Mouse (Mus musculus): Measurements from ENCODE around the gene Prl8a2. TPM values are rescaled to one million over a fixed set of nuclear protein-coding genes. Genes with fewer than 3 reads are reported as not detected.

Prl8a2 gene
- polyA plus RNA-seq (2015; fragmentation: Nextera tagmentation; extraction: Ambion mirVana), result not detected in 2 replicates

DNA sequence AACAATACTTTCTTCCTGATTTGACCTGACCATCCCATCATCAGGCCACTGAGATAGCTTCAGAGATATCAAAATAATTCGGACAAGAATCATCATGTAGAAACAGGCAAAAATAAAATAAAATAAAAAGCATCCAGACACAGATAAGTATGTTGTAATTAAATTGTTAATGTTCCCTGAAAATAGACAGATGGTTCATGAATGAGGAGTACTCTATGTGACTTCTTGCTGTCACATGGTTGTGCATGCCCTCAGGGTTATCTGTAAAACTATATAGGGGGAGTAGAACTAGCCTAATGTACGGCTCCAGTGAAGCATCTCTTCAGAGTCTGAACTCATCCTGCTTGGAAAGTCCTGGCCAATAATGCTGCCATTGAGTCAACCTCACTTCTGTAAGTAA, at the start of gene Prl8a2:
Gene Prl8a2 (plus strand): TSS at position 301 of the 400 bp plus-strand sequence.
- Histone ChIP-seq H3K4me1 (no peaks in the 10 kb centered on the region), H3K4me3 (no peak within 1 kb of the TSS), H3K27me3 (no peaks in the 10 kb centered on the region), H3K9ac (no peak within 1 kb of the TSS), H3K27ac (no peak within 1 kb of the TSS), H3K36me3 (no peaks in the 10 kb centered on the region), H3K4me2 (no peak within 1 kb of the TSS), H3K9me3 (no peaks in the 10 kb centered on the region)
- WGBS, result 68% methylated on average over 2 of the region's 2 CpGs
- no peak for ATAC-seq (ENCODE audit: insufficient number of reproducible peaks, insufficient read depth, low FRiP score, low TSS enrichment, low read depth)

DNA sequence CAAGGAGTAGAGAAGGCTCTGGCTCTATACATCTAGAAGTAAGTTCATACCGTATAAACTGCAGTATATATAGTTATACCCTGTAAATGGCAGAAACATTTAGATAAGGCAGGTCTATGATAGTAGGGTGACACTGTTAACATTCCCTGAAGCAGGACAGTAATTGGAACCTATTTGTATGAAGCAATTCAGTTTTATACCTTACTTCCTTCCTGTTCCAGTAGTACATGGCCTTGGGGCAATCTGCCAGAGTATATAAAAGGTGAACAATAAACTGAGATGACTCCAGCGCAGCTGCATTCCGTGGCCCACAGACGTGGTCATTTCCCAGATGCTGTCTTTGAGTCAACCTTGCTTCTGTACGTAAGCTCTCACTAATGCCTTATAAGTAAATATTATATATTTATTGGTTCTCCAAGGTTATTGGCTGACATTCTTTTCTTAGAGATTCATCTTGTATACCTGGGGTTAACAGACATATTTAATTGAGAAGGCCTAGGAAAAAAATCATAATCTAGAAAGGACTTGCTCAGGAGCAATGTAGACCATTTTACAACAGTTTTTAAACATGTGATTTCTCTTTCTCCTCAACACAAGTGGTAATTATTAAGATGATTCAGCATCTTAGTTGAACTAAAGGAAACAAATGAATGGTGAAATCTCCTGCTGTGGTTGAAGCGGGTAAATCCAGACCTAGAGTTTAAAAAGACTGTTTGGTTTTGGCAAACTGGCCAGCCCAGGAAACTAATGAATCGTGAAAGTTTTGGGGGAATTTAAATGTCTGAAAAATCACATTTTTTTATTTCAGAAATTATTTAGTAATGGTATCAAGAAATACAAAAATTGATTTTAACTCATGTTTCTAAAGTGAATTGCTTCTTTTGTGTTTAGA, 32.9 kb upstream of the Prl8a2 start, which contains the start of gene Prl6a1:
Gene Prl6a1 (plus strand): TSS at position 294 of the 892 bp plus-strand sequence.
- ATAC-seq (ENCODE audit: insufficient number of reproducible peaks, insufficient read depth, low FRiP score, low TSS enrichment, low read depth), result no peak
- Histone ChIP-seq H3K36me3 (no peaks in the 10 kb centered on the region), H3K9ac (no peak within 1 kb of the TSS), H3K9me3 (no peaks in the 10 kb centered on the region), H3K4me2 (no peak within 1 kb of the TSS), H3K27ac (no peak within 1 kb of the TSS), H3K27me3 (no peaks in the 10 kb centered on the region), H3K4me3 (no peak within 1 kb of the TSS), H3K4me1 (no peaks in the 10 kb centered on the region)
- WGBS, result 75% methylated on average over 7 of the region's 7 CpGs

DNA sequence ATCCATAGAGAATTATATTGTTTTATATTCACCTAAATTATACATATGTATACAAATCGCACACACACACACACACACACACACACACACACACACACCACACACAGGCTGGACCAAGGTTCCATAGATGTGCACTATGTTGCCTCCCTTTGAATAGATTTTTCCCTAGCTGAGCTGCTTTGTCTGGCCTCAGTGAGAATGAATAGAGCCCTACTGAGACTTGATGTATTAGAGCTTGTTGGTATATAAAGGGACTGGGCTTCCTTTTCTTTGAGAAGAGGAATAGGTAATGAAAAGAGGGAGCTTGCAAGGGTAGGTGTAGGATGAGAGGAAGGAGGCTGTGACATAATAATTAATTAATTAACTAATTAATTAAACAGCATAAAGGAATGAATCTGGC, 10.5 kb upstream of the Prl8a2 start:
- Histone ChIP-seq H3K9me3 (no peaks in the 10 kb centered on the region), H3K4me2 (no peak overlapping the region), H3K9ac (no peak overlapping the region), H3K27me3 (no peaks in the 10 kb centered on the region), H3K36me3 (no peaks in the 10 kb centered on the region), H3K4me1 (no peaks in the 10 kb centered on the region), H3K27ac (no peak overlapping the region), H3K4me3 (no peak overlapping the region)
- WGBS, result 87% methylated on average over 1 of the region's 1 CpGs
- ATAC-seq (ENCODE audit: insufficient number of reproducible peaks, insufficient read depth, low FRiP score, low TSS enrichment, low read depth), result no peak

DNA sequence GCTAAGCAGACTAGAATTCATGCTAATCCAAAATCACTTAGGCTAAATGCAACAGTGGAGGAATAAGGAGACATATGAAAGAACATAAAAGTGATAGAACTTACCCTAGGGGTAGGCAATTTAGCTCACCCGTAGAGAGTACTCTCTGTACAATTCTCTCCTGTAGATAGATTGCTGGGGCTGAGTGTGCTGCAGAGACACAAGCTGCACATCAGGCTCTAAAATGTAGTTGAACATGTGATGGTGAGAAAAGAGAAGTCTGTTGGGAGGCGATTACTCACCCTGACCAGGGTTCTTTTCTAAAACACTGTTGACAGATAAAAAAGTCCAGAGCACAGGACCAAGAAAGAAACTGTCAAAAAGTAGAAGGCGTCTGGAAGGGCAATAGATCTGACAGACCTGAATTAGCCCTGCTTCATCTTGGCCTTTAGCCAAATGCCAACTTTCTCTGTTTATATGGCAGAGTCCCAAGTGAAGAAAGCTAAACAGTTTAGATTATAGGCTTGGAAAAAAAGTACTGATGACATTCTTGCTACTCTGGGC, 2.7 kb upstream of the Prl8a2 start:
- no peak overlapping the region for H3K4me2 ChIP-seq
- no peak overlapping the region for H3K4me3 ChIP-seq
- 54% methylated on average over 3 of the region's 3 CpGs for WGBS
- H3K27me3 ChIP-seq, result no peaks in the 10 kb centered on the region
- no peak for ATAC-seq (ENCODE audit: insufficient number of reproducible peaks, insufficient read depth, low FRiP score, low TSS enrichment, low read depth)
- no peak overlapping the region for H3K9ac ChIP-seq
- no peaks in the 10 kb centered on the region for H3K9me3 ChIP-seq
- no peak overlapping the region for H3K27ac ChIP-seq
- H3K4me1 ChIP-seq, result no peaks in the 10 kb centered on the region
- no peaks in the 10 kb centered on the region for H3K36me3 ChIP-seq

DNA sequence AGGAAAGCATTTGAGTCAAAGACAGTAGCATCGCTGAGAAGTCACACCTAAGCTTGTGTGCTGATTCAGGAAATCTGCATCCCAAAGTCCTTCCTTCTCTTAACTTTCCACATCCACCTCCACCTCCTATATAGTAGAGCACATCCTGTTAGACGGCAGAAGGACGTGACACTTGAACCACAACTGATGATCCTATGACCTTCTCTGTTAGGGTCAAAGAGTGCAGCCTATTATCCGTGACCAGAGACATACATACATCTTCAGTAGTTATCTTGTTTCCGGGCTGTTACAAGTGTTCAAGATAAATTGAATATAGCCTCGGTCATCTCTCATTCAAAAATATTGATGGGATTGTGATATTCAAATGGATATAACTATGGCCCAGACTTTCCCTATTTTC, 45.3 kb downstream of the Prl8a2 start, which contains the start of gene Prl2b1:
Gene Prl2b1 (minus strand): TSS at position 101 of the 400 bp plus-strand sequence.
- no peaks in the 10 kb centered on the region for H3K27me3 ChIP-seq
- H3K27ac ChIP-seq, result no peak within 1 kb of the TSS
- no peaks in the 10 kb centered on the region for H3K36me3 ChIP-seq

DNA sequence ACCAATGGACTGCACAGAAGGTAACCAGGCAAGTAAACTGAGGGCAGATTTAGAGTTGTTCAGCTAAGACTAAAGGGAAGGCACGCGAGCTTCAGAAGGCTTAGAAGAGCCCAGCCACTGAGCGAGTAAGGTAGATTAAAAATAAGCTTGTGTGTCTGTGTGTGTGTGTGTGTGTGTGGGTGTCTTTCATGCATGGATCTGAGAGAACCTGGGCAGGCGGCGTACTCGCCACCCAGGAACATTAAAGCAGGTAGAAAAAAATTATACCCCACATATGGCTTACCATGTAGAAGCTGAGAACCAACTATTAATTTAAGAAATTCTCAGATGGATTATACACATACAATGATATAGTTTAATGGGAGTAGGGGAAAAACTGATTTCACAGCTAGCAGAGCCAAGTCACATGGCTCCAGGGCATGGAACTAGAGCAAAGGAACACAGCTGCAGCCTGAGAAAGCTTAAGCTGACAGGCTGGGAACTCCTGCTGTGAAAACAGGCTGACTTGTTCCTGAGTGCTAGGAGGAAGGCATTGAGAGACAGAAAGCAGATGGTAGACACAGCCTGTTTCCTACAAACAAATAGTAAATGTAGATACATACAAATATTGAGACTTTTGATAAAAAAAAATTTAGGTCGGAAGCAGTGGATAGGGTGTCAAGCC, 53.7 kb downstream of the Prl8a2 start:
- 87% methylated on average over 7 of the region's 7 CpGs for WGBS
- Histone ChIP-seq H3K9ac (no peak overlapping the region), H3K27ac (no peak overlapping the region), H3K4me3 (no peak overlapping the region), H3K27me3 (no peaks in the 10 kb centered on the region), H3K9me3 (no peaks in the 10 kb centered on the region), H3K36me3 (no peaks in the 10 kb centered on the region), H3K4me1 (no peaks in the 10 kb centered on the region), H3K4me2 (no peak overlapping the region)
- no peak for ATAC-seq (ENCODE audit: insufficient number of reproducible peaks, insufficient read depth, low FRiP score, low TSS enrichment, low read depth)

More for the DNA sequence above, 45.3 kb downstream of the Prl8a2 start, which contains the start of gene Prl2b1:
- ATAC-seq (ENCODE audit: insufficient number of reproducible peaks, insufficient read depth, low FRiP score, low TSS enrichment, low read depth), result no peak
- WGBS, result 72% methylated on average over 6 of the region's 6 CpGs
- Histone ChIP-seq H3K4me2 (no peak within 1 kb of the TSS), H3K9ac (no peak within 1 kb of the TSS), H3K4me3 (no peak within 1 kb of the TSS), H3K9me3 (no peaks in the 10 kb centered on the region), H3K4me1 (no peaks in the 10 kb centered on the region)

Other genes with a start within 250 kb of the Prl8a2 start
- gene Prl3d2, start 224.0 kb upstream of the Prl8a2 start, polyA plus RNA-seq (2015; fragmentation: Nextera tagmentation; extraction: Ambion mirVana), result not detected in 2 replicates
- not detected in 2 replicates for gene Prl3d3, start 188.9 kb upstream of the Prl8a2 start, polyA plus RNA-seq (2015; fragmentation: Nextera tagmentation; extraction: Ambion mirVana)
- gene Prl3c1, start 149.0 kb upstream of the Prl8a2 start, polyA plus RNA-seq (2015; fragmentation: Nextera tagmentation; extraction: Ambion mirVana), result not detected in 2 replicates
- gene Prl3b1, start 103.8 kb upstream of the Prl8a2 start, polyA plus RNA-seq (2015; fragmentation: Nextera tagmentation; extraction: Ambion mirVana), result not detected in 2 replicates
- gene Prl3a1, start 86.2 kb upstream of the Prl8a2 start, polyA plus RNA-seq (2015; fragmentation: Nextera tagmentation; extraction: Ambion mirVana), result not detected in 2 replicates
- not detected in 2 replicates for gene Prl6a1, start 33.0 kb upstream of the Prl8a2 start, polyA plus RNA-seq (2015; fragmentation: Nextera tagmentation; extraction: Ambion mirVana)
- gene Prl2b1, start 45.2 kb downstream of the Prl8a2 start, polyA plus RNA-seq (2015; fragmentation: Nextera tagmentation; extraction: Ambion mirVana), result not detected in 2 replicates
- not detected in 2 replicates for gene Prl8a6, start 93.0 kb downstream of the Prl8a2 start, polyA plus RNA-seq (2015; fragmentation: Nextera tagmentation; extraction: Ambion mirVana)
- gene Prl8a8, start 167.5 kb downstream of the Prl8a2 start, polyA plus RNA-seq (2015; fragmentation: Nextera tagmentation; extraction: Ambion mirVana), result not detected in 2 replicates
- not detected in 2 replicates for gene Prl8a9, start 218.9 kb downstream of the Prl8a2 start, polyA plus RNA-seq (2015; fragmentation: Nextera tagmentation; extraction: Ambion mirVana)
- gene Prl8a1, start 236.5 kb downstream of the Prl8a2 start, polyA plus RNA-seq (2015; fragmentation: Nextera tagmentation; extraction: Ambion mirVana), result not detected in 2 replicates

Data from embryonic facial prominence, embryonic 13.5 days (tissue).